Mouse (Mus musculus): ENCODE results near the gene Trim27. TPM values are rescaled to one million over a fixed set of nuclear protein-coding genes. Genes with fewer than 3 reads are reported as not detected.

The Trim27 gene
- polyA plus RNA-seq (2015; fragmentation: Nextera tagmentation; extraction: Ambion mirVana), result 89.7 and 96.6 TPM in 2 replicates

DNA sequence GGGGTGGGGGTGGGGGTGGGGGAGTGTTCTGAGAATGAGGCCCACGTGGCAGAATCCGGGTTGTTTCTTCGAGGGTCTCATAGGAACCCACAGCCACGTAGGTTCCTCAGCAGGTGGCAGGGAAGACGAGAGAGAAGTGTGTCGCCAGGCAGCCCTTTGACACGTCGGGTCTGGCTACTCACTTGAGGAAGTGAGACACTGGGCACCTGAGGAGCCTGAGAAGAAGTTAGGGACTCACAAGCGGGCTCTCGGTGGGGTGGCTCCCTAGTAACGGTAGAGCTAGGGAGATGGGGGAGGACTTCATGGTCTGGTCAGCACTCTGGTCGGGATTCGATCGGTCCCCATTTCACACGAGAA lies at the start of gene Trim27:
Gene Trim27, plus strand, starts transcription at position 79 of the 357 bp plus-strand sequence.
- H3K4me2 ChIP-seq (ENCODE audit: low read length), result peak within 1 kb of the TSS; percentile 92
- peak within 1 kb of the TSS; percentile 86 for H3K9ac ChIP-seq (replicated peaks; ENCODE audit: low read depth, low read length)
- peaks cover 14% of the 10 kb centered on the region for H3K36me3 ChIP-seq (ENCODE audit: control insufficient read depth, insufficient read depth)
- H3K27ac ChIP-seq (ENCODE audit: low read length), result peak within 1 kb of the TSS; percentile 97
- ATAC-seq, result peak; percentile 47
- 0% methylated on average over 15 of the region's 15 CpGs for WGBS
- no peaks in the 10 kb centered on the region for H3K9me3 ChIP-seq (ENCODE audit: control insufficient read depth, low read length)
- H3K27me3 ChIP-seq (replicated peaks; ENCODE audit: control insufficient read depth, insufficient read depth, low read length), result no peaks in the 10 kb centered on the region
- peaks cover 25% of the 10 kb centered on the region for H3K4me1 ChIP-seq (replicated peaks; ENCODE audit: control insufficient read depth, insufficient read depth, low read length)
- H3K4me3 ChIP-seq (replicated peaks; ENCODE audit: low read length), result peak within 1 kb of the TSS; percentile 99

DNA sequence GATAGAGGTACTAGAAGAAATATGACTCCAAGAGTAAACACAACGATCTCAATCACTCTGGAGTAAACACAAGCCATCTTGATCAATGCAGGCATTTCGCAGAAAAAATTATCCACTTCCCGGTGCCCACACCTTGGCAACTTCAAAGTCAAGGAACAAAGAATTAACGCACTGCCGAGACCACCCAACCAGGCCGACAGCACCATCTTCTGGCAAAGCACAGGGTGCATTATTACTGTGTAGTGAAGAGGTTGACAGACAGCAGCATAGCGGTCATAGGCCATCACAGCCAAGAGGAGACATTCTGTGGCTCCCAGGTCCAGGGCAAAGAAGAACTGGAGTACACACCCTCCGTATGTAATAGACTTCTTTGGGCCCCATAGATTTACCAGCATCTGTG lies 36.8 kb upstream of the Trim27 start:
- no peak overlapping the region for H3K9ac ChIP-seq (replicated peaks; ENCODE audit: low read depth, low read length)
- no peaks in the 10 kb centered on the region for H3K4me1 ChIP-seq (replicated peaks; ENCODE audit: control insufficient read depth, insufficient read depth, low read length)
- 50% methylated on average over 8 of the region's 8 CpGs for WGBS
- H3K27ac ChIP-seq (ENCODE audit: low read length), result no peak overlapping the region
- no peaks in the 10 kb centered on the region for H3K9me3 ChIP-seq (ENCODE audit: control insufficient read depth, low read length)
- no peak for ATAC-seq
- H3K27me3 ChIP-seq (replicated peaks; ENCODE audit: control insufficient read depth, insufficient read depth, low read length), result no peaks in the 10 kb centered on the region
- no peak overlapping the region for H3K4me2 ChIP-seq (ENCODE audit: low read length)
- H3K4me3 ChIP-seq (replicated peaks; ENCODE audit: low read length), result no peak overlapping the region
- H3K36me3 ChIP-seq (ENCODE audit: control insufficient read depth, insufficient read depth), result no peaks in the 10 kb centered on the region

DNA sequence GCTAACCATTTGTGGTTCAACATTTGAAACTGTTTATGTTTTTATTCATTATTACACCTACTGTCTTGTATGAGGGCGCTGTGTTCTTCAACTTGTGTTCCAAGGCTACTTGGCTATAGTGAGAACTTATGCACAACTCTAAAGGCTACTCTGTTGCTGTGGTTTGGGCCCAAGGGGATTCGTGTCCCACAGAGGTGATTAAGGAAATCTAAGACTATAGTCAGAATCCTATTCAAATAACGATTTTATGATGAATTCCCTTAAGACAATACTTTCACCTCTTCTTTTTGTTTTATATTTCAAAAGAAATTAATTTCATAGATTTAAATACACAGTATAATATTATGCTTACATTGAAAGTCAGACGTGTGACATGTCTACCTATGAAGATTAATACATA lies 33.5 kb upstream of the Trim27 start, which contains the start of gene Olfr1368:
Gene Olfr1368, minus strand, starts transcription at position 101 of the 400 bp plus-strand sequence.
- no peaks in the 10 kb centered on the region for H3K27me3 ChIP-seq (replicated peaks; ENCODE audit: control insufficient read depth, insufficient read depth, low read length)
- H3K4me1 ChIP-seq (replicated peaks; ENCODE audit: control insufficient read depth, insufficient read depth, low read length), result no peaks in the 10 kb centered on the region
- no peak within 1 kb of the TSS for H3K9ac ChIP-seq (replicated peaks; ENCODE audit: low read depth, low read length)
- WGBS, result 74% methylated on average over 4 of the region's 4 CpGs
- no peak within 1 kb of the TSS for H3K4me2 ChIP-seq (ENCODE audit: low read length)
- no peak within 1 kb of the TSS for H3K4me3 ChIP-seq (replicated peaks; ENCODE audit: low read length)
- no peaks in the 10 kb centered on the region for H3K36me3 ChIP-seq (ENCODE audit: control insufficient read depth, insufficient read depth)
- H3K9me3 ChIP-seq (ENCODE audit: control insufficient read depth, low read length), result no peaks in the 10 kb centered on the region
- no peak within 1 kb of the TSS for H3K27ac ChIP-seq (ENCODE audit: low read length)
- no peak for ATAC-seq

- H3K36me3 ChIP-seq (ENCODE audit: control insufficient read depth, insufficient read depth), result no peaks in the 10 kb centered on the region
- no peaks in the 10 kb centered on the region for H3K9me3 ChIP-seq (ENCODE audit: control insufficient read depth, low read length)
- no peak overlapping the region for H3K27ac ChIP-seq (ENCODE audit: low read length)
- no peak for ATAC-seq
- WGBS, result 87% methylated on average over 5 of the region's 5 CpGs
- H3K4me3 ChIP-seq (replicated peaks; ENCODE audit: low read length), result no peak overlapping the region
- H3K9ac ChIP-seq (replicated peaks; ENCODE audit: low read depth, low read length), result no peak overlapping the region
- H3K4me1 ChIP-seq (replicated peaks; ENCODE audit: control insufficient read depth, insufficient read depth, low read length), result peaks cover 7% of the 10 kb centered on the region
- no peak overlapping the region for H3K4me2 ChIP-seq (ENCODE audit: low read length)
- 0 out of 2 replicates have a peak, but pooled peaks cover 2% of the 10 kb centered on the region for H3K27me3 ChIP-seq (replicated peaks; ENCODE audit: control insufficient read depth, insufficient read depth, low read length)
Observed at GRCm38 (mm10) chr13:21155888-21156287, 23.4 kb upstream of the Trim27 start.

- Histone ChIP-seq H3K36me3 (ENCODE audit: control insufficient read depth, insufficient read depth) (no peaks in the 10 kb centered on the region), H3K9ac (replicated peaks; ENCODE audit: low read depth, low read length) (no peak overlapping the region), H3K4me1 (replicated peaks; ENCODE audit: control insufficient read depth, insufficient read depth, low read length) (peaks cover 12% of the 10 kb centered on the region), H3K4me2 (ENCODE audit: low read length) (peak overlapping the region; percentile 2; the same call in 1 of the 2 replicates), H3K4me3 (replicated peaks; ENCODE audit: low read length) (no peak overlapping the region), H3K27me3 (replicated peaks; ENCODE audit: control insufficient read depth, insufficient read depth, low read length) (0 out of 2 replicates have a peak, but pooled peaks cover 2% of the 10 kb centered on the region), H3K27ac (ENCODE audit: low read length) (no peak overlapping the region), H3K9me3 (ENCODE audit: control insufficient read depth, low read length) (no peaks in the 10 kb centered on the region)
- 5% methylated on average over 9 of the region's 9 CpGs for WGBS
- ATAC-seq, result no peak
Observed at GRCm38 (mm10) chr13:21158071-21158470, 21.2 kb upstream of the Trim27 start.

DNA sequence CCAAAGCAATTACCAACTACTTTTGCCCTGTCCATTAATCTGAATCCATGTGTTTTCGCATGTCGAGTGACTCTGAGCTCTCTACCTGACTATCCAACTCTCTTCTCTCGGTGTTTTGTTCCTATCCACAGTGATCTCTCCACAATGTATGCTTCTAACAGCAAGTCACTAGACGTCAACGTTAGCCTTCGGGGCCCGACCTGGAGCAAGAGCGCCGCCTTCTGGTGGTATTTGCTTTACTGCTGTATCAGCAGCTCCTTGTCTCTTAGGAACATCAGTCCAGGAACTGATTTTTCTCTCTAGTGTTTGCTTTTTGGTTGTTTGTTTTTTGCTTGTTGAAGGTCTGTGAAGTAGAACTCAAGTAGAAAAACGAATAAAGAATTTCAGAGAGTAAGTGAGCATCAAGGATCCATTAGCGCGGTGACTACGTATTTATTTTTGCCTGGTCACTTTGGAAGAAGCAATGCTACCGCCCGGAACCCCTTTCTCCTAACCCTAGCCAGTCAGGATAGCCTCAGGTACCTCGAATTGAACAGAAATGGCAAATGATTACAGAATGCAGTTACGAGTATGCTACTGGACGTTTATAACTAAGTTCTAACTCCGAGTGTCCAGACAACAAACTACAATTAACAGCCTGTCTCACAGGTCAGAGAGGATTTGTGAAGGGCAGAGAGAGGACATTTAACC lies 20.3 kb upstream of the Trim27 start:
- Histone ChIP-seq H3K9ac (replicated peaks; ENCODE audit: low read depth, low read length) (peak overlapping the region; percentile 63), H3K4me2 (ENCODE audit: low read length) (peak overlapping the region; percentile 97), H3K9me3 (ENCODE audit: control insufficient read depth, low read length) (no peaks in the 10 kb centered on the region), H3K4me1 (replicated peaks; ENCODE audit: control insufficient read depth, insufficient read depth, low read length) (peaks cover 12% of the 10 kb centered on the region), H3K27me3 (replicated peaks; ENCODE audit: control insufficient read depth, insufficient read depth, low read length) (0 out of 2 replicates have a peak, but pooled peaks cover 2% of the 10 kb centered on the region), H3K36me3 (ENCODE audit: control insufficient read depth, insufficient read depth) (no peaks in the 10 kb centered on the region), H3K4me3 (replicated peaks; ENCODE audit: low read length) (peak overlapping the region; percentile 84), H3K27ac (ENCODE audit: low read length) (no peak overlapping the region)
- under 1% methylated on average over 19 of the region's 19 CpGs for whole genome bisulfite sequencing
- peak; percentile 37 for ATAC-seq

DNA sequence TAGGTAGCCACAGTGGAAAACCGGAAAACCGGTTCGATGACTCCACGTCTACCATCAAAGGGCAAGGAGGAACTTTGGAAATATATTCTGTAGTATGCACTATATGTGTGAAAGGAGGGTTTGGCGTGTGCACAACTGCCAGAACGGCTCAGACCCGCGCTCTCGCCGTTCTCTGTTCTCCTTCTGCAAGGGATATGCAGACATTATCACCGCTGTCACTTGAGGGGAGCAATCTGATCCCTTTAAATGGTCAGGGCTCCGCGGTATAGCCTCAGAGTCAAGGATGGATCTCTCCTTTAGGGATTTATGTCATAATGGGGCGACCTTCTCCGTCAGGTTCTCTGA lies 19.8 kb upstream of the Trim27 start:
- Histone ChIP-seq H3K36me3 (ENCODE audit: control insufficient read depth, insufficient read depth) (no peaks in the 10 kb centered on the region), H3K27me3 (replicated peaks; ENCODE audit: control insufficient read depth, insufficient read depth, low read length) (0 out of 2 replicates have a peak, but pooled peaks cover 2% of the 10 kb centered on the region), H3K27ac (ENCODE audit: low read length) (no peak overlapping the region), H3K4me3 (replicated peaks; ENCODE audit: low read length) (peak overlapping the region; percentile 84), H3K4me1 (replicated peaks; ENCODE audit: control insufficient read depth, insufficient read depth, low read length) (peaks cover 12% of the 10 kb centered on the region), H3K4me2 (ENCODE audit: low read length) (peak overlapping the region; percentile 97), H3K9me3 (ENCODE audit: control insufficient read depth, low read length) (no peaks in the 10 kb centered on the region), H3K9ac (replicated peaks; ENCODE audit: low read depth, low read length) (peak overlapping the region; percentile 63)
- WGBS, result under 1% methylated on average over 15 of the region's 15 CpGs
- ATAC-seq, result no peak

DNA sequence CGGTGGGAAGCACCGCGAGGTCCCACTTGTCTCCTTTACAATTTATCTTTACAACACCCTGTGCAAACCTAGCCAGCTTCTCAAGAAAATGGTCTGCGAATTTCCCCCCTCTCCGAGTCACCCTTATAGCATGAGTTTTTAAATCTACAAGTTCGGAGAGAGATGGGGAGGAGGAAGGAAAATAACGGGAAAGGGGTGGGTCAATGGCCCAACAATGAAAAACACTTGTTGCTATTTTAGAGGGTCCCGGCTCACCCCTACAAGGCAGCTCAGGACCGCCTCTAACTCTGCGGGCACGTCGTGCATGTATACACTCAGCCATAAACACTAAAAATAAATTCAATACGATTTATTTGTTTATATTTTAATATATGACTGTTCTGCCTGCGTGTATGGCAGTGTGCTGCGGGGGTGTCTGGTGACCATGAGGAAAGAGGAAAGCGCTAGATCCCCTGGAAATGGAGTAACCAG lies 19.2 kb upstream of the Trim27 start:
- H3K4me3 ChIP-seq (replicated peaks; ENCODE audit: low read length), result peak overlapping the region; percentile 84
- H3K4me1 ChIP-seq (replicated peaks; ENCODE audit: control insufficient read depth, insufficient read depth, low read length), result peaks cover 12% of the 10 kb centered on the region
- 0% methylated on average over 16 of the region's 16 CpGs for WGBS
- H3K27ac ChIP-seq (ENCODE audit: low read length), result no peak overlapping the region
- H3K9me3 ChIP-seq (ENCODE audit: control insufficient read depth, low read length), result no peaks in the 10 kb centered on the region
- peak overlapping the region; percentile 43 for H3K9ac ChIP-seq (replicated peaks; ENCODE audit: low read depth, low read length)
- H3K27me3 ChIP-seq (replicated peaks; ENCODE audit: control insufficient read depth, insufficient read depth, low read length), result 0 out of 2 replicates have a peak, but pooled peaks cover 2% of the 10 kb centered on the region
- no peaks in the 10 kb centered on the region for H3K36me3 ChIP-seq (ENCODE audit: control insufficient read depth, insufficient read depth)
- H3K4me2 ChIP-seq (ENCODE audit: low read length), result peak overlapping the region; percentile 97
- ATAC-seq, result peak; percentile 15

GRCm38 (mm10) chr13:21160657-21161590 lies 18.3 kb upstream of the Trim27 start:
- Histone ChIP-seq H3K36me3 (ENCODE audit: control insufficient read depth, insufficient read depth) (no peaks in the 10 kb centered on the region), H3K4me1 (replicated peaks; ENCODE audit: control insufficient read depth, insufficient read depth, low read length) (peaks cover 12% of the 10 kb centered on the region), H3K9ac (replicated peaks; ENCODE audit: low read depth, low read length) (peak overlapping the region; percentile 51; the same call in 1 of the 2 replicates), H3K27ac (ENCODE audit: low read length) (no peak overlapping the region; the same call in 1 of the 2 replicates), H3K4me3 (replicated peaks; ENCODE audit: low read length) (peak overlapping the region; percentile 84), H3K27me3 (replicated peaks; ENCODE audit: control insufficient read depth, insufficient read depth, low read length) (0 out of 2 replicates have a peak, but pooled peaks cover 2% of the 10 kb centered on the region), H3K9me3 (ENCODE audit: control insufficient read depth, low read length) (no peaks in the 10 kb centered on the region), H3K4me2 (ENCODE audit: low read length) (peak overlapping the region; percentile 97)
- WGBS, result under 1% methylated on average over 32 of the region's 32 CpGs
- ATAC-seq, result peak; percentile 88

Measured in forebrain, embryonic 16.5 days (tissue).